Mouse (Mus musculus) testis, postnatal 10 days (tissue): Measurements from ENCODE around the gene Lin7b.
"Not testable (repeated sequence)": the region's sequence is repeated elsewhere in the genome, so short reads cannot be mapped to it uniquely, and the experiment has no call there.

Experiments
- DNase-seq: peaks from one replicate; pipeline ENCODE4 v3.0.0; 2021; ENCODE audit warnings: low spot score

The Lin7b gene

GRCm38 (mm10) chr7:45370475-45371311 is at the start of gene Lin7b:
Lin7b (minus strand) TSS chr7:45370583.
- DNase-seq, result peak; percentile 95

GRCm38 (mm10) chr7:45417962-45418492 is 47.6 kb upstream of the Lin7b start:
- DNase-seq, result no peak

- no peak for DNase-seq
Measured at GRCm38 (mm10) chr7:45415636-45416035, 45.3 kb upstream of the Lin7b start.

- DNase-seq, result no peak
Measured at GRCm38 (mm10) chr7:45414740-45415224, 44.4 kb upstream of the Lin7b start.

- DNase-seq, result peak; percentile 64
Measured at GRCm38 (mm10) chr7:45413864-45414739, 43.7 kb upstream of the Lin7b start.

- DNase-seq, result peak; percentile 88
Measured at GRCm38 (mm10) chr7:45413113-45413863, 42.9 kb upstream of the Lin7b start, which contains the start of gene Ntf5. Ntf5 (plus strand) TSS chr7:45413695.

GRCm38 (mm10) chr7:45412421-45412820 is 42.0 kb upstream of the Lin7b start:
- DNase-seq, result no peak

- peak; percentile 39 for DNase-seq
Measured at GRCm38 (mm10) chr7:45409497-45410163, 39.2 kb upstream of the Lin7b start.

GRCm38 (mm10) chr7:45408949-45409348 is 38.6 kb upstream of the Lin7b start:
- DNase-seq, result no peak

GRCm38 (mm10) chr7:45408351-45408750 is 38.0 kb upstream of the Lin7b start:
- no peak for DNase-seq

- no peak for DNase-seq
Measured at GRCm38 (mm10) chr7:45407836-45408235, 37.5 kb upstream of the Lin7b start.

- peak; percentile 79 for DNase-seq
Measured at GRCm38 (mm10) chr7:45406157-45407156, 36.1 kb upstream of the Lin7b start.

GRCm38 (mm10) chr7:45405091-45406075 is 35.0 kb upstream of the Lin7b start, which contains the start of gene Kcna7:
Kcna7 (plus strand) TSS chr7:45405653.
- DNase-seq, result peak; percentile 89

GRCm38 (mm10) chr7:45403532-45404261 is 33.3 kb upstream of the Lin7b start:
- peak; percentile 86 for DNase-seq

- no peak for DNase-seq
Measured at GRCm38 (mm10) chr7:45401521-45402085, 31.2 kb upstream of the Lin7b start.

GRCm38 (mm10) chr7:45396787-45397186 is 26.4 kb upstream of the Lin7b start:
- DNase-seq, result no peak

- not testable (repeated sequence) for DNase-seq
Measured at GRCm38 (mm10) chr7:45396337-45396775, 26.0 kb upstream of the Lin7b start.
